Mouse (Mus musculus) MEL (cell line): ENCODE data around the gene Gm10964. TPM values are rescaled to one million over a fixed set of nuclear protein-coding genes. Genes with fewer than 3 reads are reported as not detected.
A peak's percentile ranks its signal among the peaks of the same experiment; 100 is the strongest.

Source experiments
- DNase-seq: peaks from one replicate; pipeline ENCODE4 v3.0.0; 2011; ENCODE audit warnings: low read depth, low spot score
- H3K27ac ChIP-seq: 2 replicates; pipeline ENCODE4 v1.5.1; 2012; ENCODE audit warnings: low read depth, mild to moderate bottlenecking, control low read depth, low read length, moderate library complexity; ENCODE audit not compliant: control insufficient read depth
- H3K27me3 ChIP-seq, 2 experiments: fragments of 150-350 bp in 1 of 2; sonication (generic) in 1 of 2; 2 replicates each; pipeline ENCODE4 v1.6.1; 2012; ENCODE audit warnings: low read length in 2 of 2, mild to moderate bottlenecking in 2 of 2, improper control_type of control experiment in 1 of 2, moderate library complexity in 1 of 2; ENCODE audit not compliant: insufficient read depth in 2 of 2, control insufficient read depth in 1 of 2
- H3K36me3 ChIP-seq, 2 experiments: 2 replicates each; pipeline ENCODE4 v1.6.1; 2012 to 2014; ENCODE audit warnings: low read length in 2 of 2, improper control_type of control experiment in 1 of 2, inconsistent platforms in 1 of 2, mild to moderate bottlenecking in 1 of 2; ENCODE audit not compliant: insufficient read depth in 2 of 2, control insufficient read depth in 1 of 2
- H3K4me1 ChIP-seq, 2 experiments: fragments of 150-350 bp in 1 of 2; sonication (generic) in 1 of 2; 2 replicates each; pipeline ENCODE4 v1.6.1; 2012; ENCODE audit warnings: low read length in 2 of 2, improper control_type of control experiment in 1 of 2, mild to moderate bottlenecking in 1 of 2; ENCODE audit not compliant: insufficient read depth in 2 of 2, control insufficient read depth in 1 of 2
- H3K4me3 ChIP-seq, 2 experiments: fragments of 150-350 bp in 1 of 2; sonication (generic) in 1 of 2; 2 replicates each; pipeline ENCODE4 v1.5.1; 2012; ENCODE audit warnings: low read depth in 2 of 2, low read length in 2 of 2, mild to moderate bottlenecking in 2 of 2, moderate library complexity in 2 of 2, control low read depth in 1 of 2, improper control_type of control experiment in 1 of 2; ENCODE audit not compliant: control insufficient read depth in 1 of 2, insufficient read depth in 1 of 2
- H3K79me2 ChIP-seq: 2 replicates; pipeline ENCODE4 v1.6.1; 2012; ENCODE audit warnings: mild to moderate bottlenecking, low read length, moderate library complexity; ENCODE audit not compliant: control insufficient read depth, poor library complexity, insufficient read depth
- H3K9ac ChIP-seq: 2 replicates; pipeline ENCODE4 v1.6.1; 2012; ENCODE audit warnings: low read depth, mild to moderate bottlenecking, control low read depth, low read length, moderate library complexity; ENCODE audit not compliant: control insufficient read depth, poor library complexity, severe bottlenecking
- H3K9me3 ChIP-seq: fragments of 150-350 bp; sonication (generic); replicated peaks from 2 replicates; pipeline ENCODE4 v1.6.1; 2012; ENCODE audit warnings: mild to moderate bottlenecking, low read length, improper control_type of control experiment, moderate library complexity; ENCODE audit not compliant: insufficient read depth
- CHD1 ChIP-seq: IDR thresholded peaks from 2 replicates; pipeline ENCODE4 v1.6.1; 2012; ENCODE audit warnings: low read depth, mild to moderate bottlenecking, inconsistent platforms, low read length, improper control_type of control experiment
- CHD2 ChIP-seq: IDR thresholded peaks from 2 replicates; pipeline ENCODE4 v1.6.1; 2011; ENCODE audit warnings: low read length, improper control_type of control experiment
- CTCF ChIP-seq, 3 experiments: IDR thresholded peaks in 2 of 3; conservative IDR thresholded peaks in 1 of 3; 2 replicates each; pipeline ENCODE4 v1.5.1; 2011 to 2012; ENCODE audit warnings: low read length in 3 of 3, low read depth in 2 of 3, mild to moderate bottlenecking in 2 of 3, improper control_type of control experiment in 1 of 3, inconsistent platforms in 1 of 3, mixed read lengths in 1 of 3, moderate library complexity in 1 of 3; ENCODE audit not compliant: control insufficient read depth in 1 of 3, insufficient read depth in 1 of 3, poor library complexity in 1 of 3, severe bottlenecking in 1 of 3
- E2F4 ChIP-seq: IDR thresholded peaks from 2 replicates; pipeline ENCODE4 v1.6.1; 2011; ENCODE audit warnings: low read depth, low read length, improper control_type of control experiment, borderline replicate concordance
- EP300 ChIP-seq, 2 experiments: IDR thresholded peaks; 2 replicates each; pipeline ENCODE4 v1.6.1; 2011; ENCODE audit warnings: improper control_type of control experiment in 2 of 2, low read length in 2 of 2, low read depth in 1 of 2, mild to moderate bottlenecking in 1 of 2
- ETS1 ChIP-seq: IDR thresholded peaks from 2 replicates; pipeline ENCODE4 v1.6.1; 2012; ENCODE audit warnings: low read depth, mild to moderate bottlenecking, inconsistent platforms, low read length, improper control_type of control experiment, moderate library complexity
- GABPA ChIP-seq: IDR thresholded peaks from 2 replicates; pipeline ENCODE4 v1.6.1; 2012; ENCODE audit warnings: low read depth, mild to moderate bottlenecking, inconsistent platforms, low read length, improper control_type of control experiment, moderate library complexity
- GATA1 ChIP-seq: IDR thresholded peaks from 2 replicates; pipeline ENCODE4 v1.6.1; 2011; ENCODE audit warnings: low read depth, low read length, improper control_type of control experiment
- HCFC1 ChIP-seq: IDR thresholded peaks from 2 replicates; pipeline ENCODE4 v1.6.1; 2012; ENCODE audit warnings: low read depth, mild to moderate bottlenecking, inconsistent platforms, low read length, improper control_type of control experiment, moderate library complexity
- JUND ChIP-seq: IDR thresholded peaks from 2 replicates; pipeline ENCODE4 v1.6.1; 2011; ENCODE audit warnings: low read depth, mild to moderate bottlenecking, improper control_type of control experiment, low read length
- KAT2A ChIP-seq: conservative IDR thresholded peaks from 2 replicates; pipeline ENCODE4 v1.6.1; 2012; ENCODE audit warnings: low read depth, low read length, improper control_type of control experiment, inconsistent platforms
- MAFK ChIP-seq: IDR thresholded peaks from 2 replicates; pipeline ENCODE4 v1.6.1; 2011; ENCODE audit warnings: low read depth, mild to moderate bottlenecking, low read length, improper control_type of control experiment, borderline replicate concordance
- MAX ChIP-seq: IDR thresholded peaks from 2 replicates; pipeline ENCODE4 v1.6.1; 2011; ENCODE audit warnings: low read length, improper control_type of control experiment
- MAZ ChIP-seq: IDR thresholded peaks from 2 replicates; pipeline ENCODE4 v1.6.1; 2012; ENCODE audit warnings: low read depth, mild to moderate bottlenecking, inconsistent platforms, low read length, improper control_type of control experiment
- MXI1 ChIP-seq: IDR thresholded peaks from 2 replicates; pipeline ENCODE4 v1.6.1; 2011; ENCODE audit warnings: mild to moderate bottlenecking, low read depth, low read length, improper control_type of control experiment
- NELFE ChIP-seq: IDR thresholded peaks from 2 replicates; pipeline ENCODE4 v1.6.1; 2011; ENCODE audit warnings: low read depth, low read length, improper control_type of control experiment
- NRF1 ChIP-seq: IDR thresholded peaks from 2 replicates; pipeline ENCODE4 v1.6.1; 2014; ENCODE audit warnings: low read depth, mild to moderate bottlenecking, inconsistent platforms, low read length, improper control_type of control experiment, moderate library complexity; ENCODE audit not compliant: poor library complexity, insufficient read depth, severe bottlenecking
- POLR2A ChIP-seq, 2 experiments: IDR thresholded peaks; 2 replicates each; pipeline ENCODE4 v1.6.1; 2011 to 2012; ENCODE audit warnings: low read length in 2 of 2, mild to moderate bottlenecking in 2 of 2, control low read depth in 1 of 2, improper control_type of control experiment in 1 of 2, low read depth in 1 of 2, moderate library complexity in 1 of 2; ENCODE audit not compliant: control insufficient read depth in 1 of 2, insufficient read depth in 1 of 2, poor library complexity in 1 of 2
- POLR2AphosphoS2 ChIP-seq: IDR thresholded peaks from 2 replicates; pipeline ENCODE4 v1.6.1; 2011; ENCODE audit warnings: low read length, improper control_type of control experiment
- POLR2AphosphoS5 ChIP-seq: IDR thresholded peaks from 2 replicates; pipeline ENCODE4 v1.6.1; 2012; ENCODE audit warnings: low read depth, borderline replicate concordance, mild to moderate bottlenecking, inconsistent platforms, low read length, moderate library complexity, mixed read lengths
- RCOR1 ChIP-seq: IDR thresholded peaks from 2 replicates; pipeline ENCODE4 v1.6.1; 2012; ENCODE audit warnings: low read depth, mild to moderate bottlenecking, inconsistent platforms, low read length, improper control_type of control experiment
- SMC3 ChIP-seq: IDR thresholded peaks from 2 replicates; pipeline ENCODE4 v1.6.1; 2011; ENCODE audit warnings: low read depth, low read length, improper control_type of control experiment
- TBP ChIP-seq: IDR thresholded peaks from 2 replicates; pipeline ENCODE4 v1.8.0; 2011; ENCODE audit warnings: low read depth, low read length, improper control_type of control experiment
- USF1 ChIP-seq: IDR thresholded peaks from 2 replicates; pipeline ENCODE4 v1.6.1; 2014; ENCODE audit warnings: low read depth, mild to moderate bottlenecking, inconsistent platforms, low read length, improper control_type of control experiment, moderate library complexity
- USF2 ChIP-seq, 2 experiments: IDR thresholded peaks; 2 replicates each; pipeline ENCODE4 v1.6.1; 2011 to 2012; ENCODE audit warnings: improper control_type of control experiment in 2 of 2, low read length in 2 of 2, borderline replicate concordance in 1 of 2, inconsistent platforms in 1 of 2, low read depth in 1 of 2, mild to moderate bottlenecking in 1 of 2; ENCODE audit not compliant: insufficient read depth in 1 of 2
- ZC3H11A ChIP-seq: IDR thresholded peaks from 2 replicates; pipeline ENCODE4 v1.6.1; 2012; ENCODE audit warnings: low read depth, mild to moderate bottlenecking, inconsistent platforms, low read length, improper control_type of control experiment
- ZKSCAN1 ChIP-seq: IDR thresholded peaks from 2 replicates; pipeline ENCODE4 v1.6.1; 2012; ENCODE audit warnings: low read depth, mild to moderate bottlenecking, inconsistent platforms, low read length, improper control_type of control experiment, moderate library complexity
- ZMIZ1 ChIP-seq: IDR thresholded peaks from 2 replicates; pipeline ENCODE4 v1.6.1; 2012; ENCODE audit warnings: low read depth, mild to moderate bottlenecking, inconsistent platforms, low read length, improper control_type of control experiment, moderate library complexity
- polyA plus RNA-seq, 2 experiments: library from polyadenylated mRNA; stranded (reverse) in 1 of 2; unstranded in 1 of 2; fragments of >175 nt in 1 of 2; fragments of >200 nt in 1 of 2; gene quantifications; 2 replicates each; pipeline versions ENCODE4 v1.2.1 to v1.2.4; 2012; ENCODE audit warnings: low replicate concordance in 2 of 2, low read depth in 1 of 2; ENCODE audit not compliant: insufficient read length in 2 of 2, insufficient read depth in 1 of 2, missing spikeins in 1 of 2
- total RNA-seq: library from RNA; depleted of rRNA; stranded (reverse); fragments of 300-350 nt; gene quantifications from 2 replicates; pipeline ENCODE4 v1.2.3, GENCODE M21; 2012

The Gm10964 gene
- total and polyA plus RNA-seq, 3 experiments, result not detected

DNA sequence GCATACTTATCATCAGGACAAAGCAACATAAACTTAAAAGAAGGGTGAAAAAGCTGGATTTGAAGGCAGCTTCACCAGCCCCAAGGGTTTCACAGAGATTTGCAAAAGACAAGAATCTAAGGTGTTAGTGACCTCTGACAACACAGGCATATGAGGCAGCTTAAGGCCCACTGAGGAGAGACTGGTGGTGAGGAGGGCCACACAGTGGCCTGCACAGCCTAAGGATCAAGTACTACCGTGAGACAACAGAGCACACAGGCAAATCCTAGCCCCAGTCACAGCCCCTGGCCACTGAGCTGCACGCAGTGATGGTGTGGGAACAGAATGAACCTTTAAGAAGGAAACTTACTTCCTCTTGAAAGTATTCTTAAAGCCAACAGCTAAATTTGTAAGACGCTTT lies 34.3 kb downstream of the Gm10964 start:
- Histone ChIP-seq H3K9ac (no peak overlapping the region), H3K36me3 (peaks cover 5 to 11% of the 10 kb centered on the region in 2 experiments), H3K9me3 (no peaks in the 10 kb centered on the region), H3K79me2 (peaks cover 12% of the 10 kb centered on the region; the same call in 1 of the 2 replicates), H3K4me1 (peaks cover 0 to 4% of the 10 kb centered on the region in 2 experiments; a peak in 1 of 4 replicates), H3K4me3 (no peak overlapping the region), H3K27me3 (no peaks in the 10 kb centered on the region), H3K27ac (peak overlapping the region; percentile 7; the same call in 1 of the 2 replicates)
- no peak for TF ChIP-seq ZMIZ1
- TF ChIP-seq POLR2AphosphoS5, result no peak
- no peak for DNase-seq

DNA sequence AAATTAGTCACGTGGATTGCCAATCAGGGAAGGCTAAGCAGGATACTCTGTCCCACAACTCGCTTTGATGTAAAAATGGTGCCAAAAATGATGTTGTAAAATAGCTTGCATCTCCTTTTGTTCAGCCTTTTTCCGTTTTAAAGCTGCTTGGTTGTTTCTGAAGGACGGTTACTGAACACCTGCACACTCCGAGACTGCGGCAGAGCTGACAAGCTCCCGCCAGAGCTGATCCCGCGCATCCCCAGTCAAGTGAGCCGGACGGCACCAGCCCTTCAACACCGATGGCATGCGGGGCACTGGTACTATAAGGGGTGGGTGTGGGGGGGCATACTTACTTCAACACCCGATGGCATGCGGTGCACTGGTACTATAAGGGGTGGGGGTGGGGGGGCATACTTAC lies 34.8 kb downstream of the Gm10964 start:
- peaks cover 0 to 4% of the 10 kb centered on the region in 2 experiments; a peak in 1 of 4 replicates for H3K4me1 ChIP-seq
- DNase-seq, result no peak

DNA sequence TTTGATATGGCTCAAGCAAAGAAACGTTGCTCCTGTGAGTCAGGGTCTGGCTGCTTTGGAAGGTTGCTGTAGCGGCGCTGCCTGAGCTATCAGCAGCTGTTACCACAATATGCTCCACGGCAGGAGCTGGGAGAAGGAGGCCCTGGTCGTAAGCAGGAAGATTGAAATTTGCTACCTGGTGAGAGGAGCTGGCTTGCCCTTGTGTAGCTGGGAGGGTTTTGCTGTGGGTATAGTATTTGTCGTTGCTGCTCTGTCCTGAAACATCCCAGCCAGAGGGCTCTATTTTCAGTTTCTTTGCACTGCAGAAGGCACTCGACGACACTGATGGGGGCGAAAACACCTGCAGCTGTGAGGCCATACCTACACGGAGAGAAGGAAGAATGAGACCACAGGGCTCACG lies 38.8 kb downstream of the Gm10964 start:
- no peak for TF ChIP-seq ZKSCAN1
- TF ChIP-seq SMC3, result no peak
- no peak for TF ChIP-seq TBP
- TF ChIP-seq NRF1, result no peak
- no peak for TF ChIP-seq MAZ
- TF ChIP-seq EP300 (IDR thresholded peaks at IDR 0.05; ENCODE audit: low read depth in 1 of 2, low read length in 2 of 2), result no peak
- TF ChIP-seq USF1, result no peak
- no peak for TF ChIP-seq MXI1
- no peak for TF ChIP-seq GABPA
- no peak for TF ChIP-seq KAT2A
- no peak for TF ChIP-seq ETS1
- no peak for TF ChIP-seq USF2 (IDR thresholded peaks at IDR 0.05; ENCODE audit: borderline replicate concordance in 1 of 2, insufficient read depth in 1 of 2, low read depth in 1 of 2, low read length in 2 of 2)
- TF ChIP-seq GATA1, result no peak
- no peak for TF ChIP-seq E2F4
- no peak for TF ChIP-seq MAFK
- no peak for TF ChIP-seq POLR2AphosphoS2
- TF ChIP-seq CTCF (IDR thresholded peaks at IDR 0.05 in 2 of 3, conservative IDR thresholded peaks at IDR 0.05 in 1 of 3; ENCODE audit: control insufficient read depth in 1 of 3, insufficient read depth in 1 of 3, low read depth in 2 of 3, low read length in 3 of 3, poor library complexity in 1 of 3, severe bottlenecking in 1 of 3), result no peak
- TF ChIP-seq MAX, result no peak
- TF ChIP-seq RCOR1, result no peak
- Histone ChIP-seq H3K4me1 (peaks cover 0 to 4% of the 10 kb centered on the region in 2 experiments; a peak in 3 of 4 replicates), H3K9ac (no peak overlapping the region), H3K79me2 (peaks cover 40% of the 10 kb centered on the region), H3K27ac (no peak overlapping the region), H3K36me3 (peaks cover 10 to 12% of the 10 kb centered on the region in 2 experiments), H3K4me3 (no peak overlapping the region), H3K27me3 (no peaks in the 10 kb centered on the region), H3K9me3 (no peaks in the 10 kb centered on the region)
- DNase-seq, result no peak

More for the DNA sequence above, 34.8 kb downstream of the Gm10964 start:
- Histone ChIP-seq H3K27ac (no peak overlapping the region), H3K4me3 (no peak overlapping the region), H3K9ac (no peak overlapping the region), H3K9me3 (no peaks in the 10 kb centered on the region), H3K27me3 (no peaks in the 10 kb centered on the region), H3K79me2 (peaks cover 16% of the 10 kb centered on the region), H3K36me3 (peaks cover 5 to 10% of the 10 kb centered on the region in 2 experiments)
- TF ChIP-seq CHD1 (no peak), NELFE (no peak), CHD2 (no peak), JUND (no peak), POLR2A (IDR thresholded peaks at IDR 0.05; ENCODE audit: control insufficient read depth in 1 of 2, insufficient read depth in 1 of 2, low read depth in 1 of 2, low read length in 2 of 2, poor library complexity in 1 of 2) (no peak), POLR2AphosphoS5 (no peak), TBP (no peak), HCFC1 (no peak), ZC3H11A (no peak), EP300 (IDR thresholded peaks at IDR 0.05; ENCODE audit: low read depth in 1 of 2, low read length in 2 of 2) (no peak)
